Mouse (Mus musculus) forebrain, embryonic 14.5 days (tissue): ENCODE results near the gene Dnajc2. TPM values are rescaled to one million over a fixed set of nuclear protein-coding genes. Genes with fewer than 3 reads are reported as not detected.

Source experiments
- ATAC-seq: fragments of 200-750 bp; cut with Nextera tagmentation; 2 replicates; pipeline ENCODE4 v1.8.0; 2017; ENCODE audit warnings: mild to moderate bottlenecking, moderate library complexity
- DNase-seq: peaks from one replicate; pipeline ENCODE4 v3.0.0-alpha.2; 2015; ENCODE audit warnings: low spot score
- H3K27ac ChIP-seq: fragments of 300-500 bp; sonication (generic); 2 replicates; pipeline ENCODE4 v1.5.1; 2014; ENCODE audit warnings: low read depth, mild to moderate bottlenecking, control low read depth, low read length, moderate library complexity
- H3K27me3 ChIP-seq: fragments of 300-500 bp; sonication (generic); replicated peaks from 2 replicates; pipeline ENCODE4 v1.6.1; 2014; ENCODE audit warnings: low read length, control low read depth, mixed read lengths; ENCODE audit not compliant: control insufficient read depth, insufficient read depth
- H3K36me3 ChIP-seq: fragments of 300-500 bp; sonication (generic); 2 replicates; pipeline ENCODE4 v1.6.1; 2014; ENCODE audit warnings: low read length, control low read depth; ENCODE audit not compliant: control insufficient read depth, insufficient read depth
- H3K4me1 ChIP-seq: fragments of 300-500 bp; sonication (generic); 2 replicates; pipeline ENCODE4 v1.6.1; 2014; ENCODE audit warnings: antibody characterized with exemption, low read length, control low read depth; ENCODE audit not compliant: control insufficient read depth, insufficient read depth
- H3K4me2 ChIP-seq: fragments of 300-500 bp; sonication (generic); 2 replicates; pipeline ENCODE4 v1.6.1; 2014; ENCODE audit warnings: mild to moderate bottlenecking, control low read depth, low read length
- H3K4me3 ChIP-seq: fragments of 300-500 bp; sonication (generic); 2 replicates; pipeline ENCODE4 v1.5.1; 2014; ENCODE audit warnings: low read depth, low read length, control low read depth
- H3K9ac ChIP-seq: fragments of 300-500 bp; sonication (generic); 2 replicates; pipeline ENCODE4 v1.6.1; 2014; ENCODE audit warnings: mild to moderate bottlenecking, low read length, control low read depth, moderate library complexity
- H3K9me3 ChIP-seq: fragments of 300-500 bp; sonication (generic); replicated peaks from 2 replicates; pipeline ENCODE4 v1.6.1; 2016; ENCODE audit warnings: low read length, control low read depth, mixed read lengths; ENCODE audit not compliant: control insufficient read depth
- WGBS: fragments of 180-500 bp; shearing (Covaris S2); extraction: QIAGEN DNeasy Blood & Tissue Kit; methylation state at CpG from one replicate; pipeline ENCODE4 v1.1.7; 2014; 5-methylcytosine and 5-hydroxymethylcytosine counted together
- polyA plus RNA-seq: library from polyadenylated mRNA; unstranded; fragments of >200 nt; fragmentation: Nextera tagmentation; extraction: Ambion mirVana; gene quantifications from 2 replicates; pipeline ENCODE4 v1.2.1, GENCODE M21; 2014

Gene Dnajc2
- polyA plus RNA-seq, 1 experiment from 2014 or later, result 66.8 TPM

DNA sequence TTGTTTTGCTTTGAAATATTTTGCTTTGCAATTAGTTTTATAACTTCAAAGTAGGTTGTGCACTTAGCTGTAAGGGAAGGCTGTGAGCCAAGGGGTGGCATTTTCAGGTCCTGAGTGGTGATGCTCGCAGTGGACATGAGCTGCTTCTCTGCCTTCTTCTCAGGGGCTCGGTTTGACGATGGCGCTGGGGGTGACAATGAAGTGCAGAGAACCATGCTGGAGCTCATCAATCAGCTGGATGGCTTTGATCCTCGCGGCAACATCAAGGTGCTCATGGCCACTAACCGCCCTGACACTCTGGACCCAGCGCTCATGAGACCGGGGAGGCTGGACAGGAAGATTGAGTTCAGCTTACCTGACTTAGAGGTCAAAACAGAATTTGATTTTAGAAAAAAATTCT is 17.9 kb upstream of the Dnajc2 start:
- no peak overlapping the region for H3K4me3 ChIP-seq
- H3K27ac ChIP-seq, result no peak overlapping the region
- H3K36me3 ChIP-seq, result peaks cover 59% of the 10 kb centered on the region
- DNase-seq (no peak), ATAC-seq (no peak)
- no peak overlapping the region for H3K4me2 ChIP-seq
- no peak overlapping the region for H3K9ac ChIP-seq
- H3K9me3 ChIP-seq, result no peaks in the 10 kb centered on the region
- WGBS, result 93% methylated on average over 9 of the region's 9 CpGs
- no peaks in the 10 kb centered on the region for H3K27me3 ChIP-seq
- H3K4me1 ChIP-seq, result no peaks in the 10 kb centered on the region

DNA sequence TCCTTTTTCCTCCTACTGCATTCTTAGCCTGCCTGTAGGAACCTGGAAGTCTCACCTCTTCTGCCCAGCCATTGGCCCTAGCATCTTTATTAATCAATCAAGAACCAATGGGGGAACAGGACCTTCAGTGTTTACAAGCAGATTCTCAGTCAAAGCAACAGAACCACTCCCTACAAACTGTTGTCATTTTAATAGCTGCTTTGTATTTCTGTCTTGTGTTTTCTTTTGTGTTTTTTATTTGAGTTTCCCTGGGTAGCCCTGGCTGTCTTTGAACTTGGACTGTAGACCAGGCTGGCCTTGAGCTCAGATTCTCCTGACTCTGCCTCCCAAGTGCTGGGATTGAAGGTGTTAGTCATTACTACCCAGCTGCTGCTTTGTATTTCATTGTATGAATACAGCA is 7.1 kb upstream of the Dnajc2 start:
- H3K9me3 ChIP-seq, result no peaks in the 10 kb centered on the region
- H3K4me1 ChIP-seq, result peaks cover 17% of the 10 kb centered on the region
- H3K4me3 ChIP-seq, result no peak overlapping the region
- ATAC-seq (no peak), DNase-seq (no peak)
- no peak overlapping the region for H3K27ac ChIP-seq
- H3K36me3 ChIP-seq, result peaks cover 26% of the 10 kb centered on the region
- no peaks in the 10 kb centered on the region for H3K27me3 ChIP-seq
- H3K4me2 ChIP-seq, result no peak overlapping the region
- no peak overlapping the region for H3K9ac ChIP-seq

DNA sequence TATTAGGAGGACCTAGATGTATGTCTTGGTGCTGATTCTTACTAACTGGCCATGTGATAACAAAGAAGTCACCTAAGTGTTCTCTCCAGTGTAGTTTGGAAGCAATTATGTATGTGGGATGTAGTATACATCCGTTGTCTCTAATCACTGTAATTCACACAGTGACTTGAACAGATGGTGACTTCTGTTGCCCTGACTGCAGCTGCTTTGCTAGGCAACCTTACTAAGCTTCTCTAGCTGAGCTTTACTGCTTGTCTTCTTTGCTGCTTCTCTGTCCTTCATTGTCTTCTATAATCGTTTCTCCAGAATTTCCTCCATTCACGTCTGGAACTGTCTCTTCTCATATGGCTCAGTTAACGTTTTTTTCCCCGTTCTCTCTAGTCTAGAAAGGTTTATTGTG is 4.0 kb upstream of the Dnajc2 start:
- ATAC-seq (no peak), DNase-seq (peak; percentile 6)
- Histone ChIP-seq H3K9me3 (no peaks in the 10 kb centered on the region), H3K4me3 (no peak overlapping the region), H3K9ac (no peak overlapping the region), H3K36me3 (0 out of 2 replicates have a peak, but pooled peaks cover 7% of the 10 kb centered on the region), H3K4me2 (no peak overlapping the region), H3K4me1 (peaks cover 20% of the 10 kb centered on the region), H3K27ac (no peak overlapping the region), H3K27me3 (no peaks in the 10 kb centered on the region)
- WGBS, result 68% methylated on average over 5 of the region's 5 CpGs

GRCm38 (mm10) chr5:21787186-21788105 is 2.4 kb upstream of the Dnajc2 start:
- WGBS, result 39% methylated on average over 11 of the region's 11 CpGs
- ATAC-seq, result no peak

DNA sequence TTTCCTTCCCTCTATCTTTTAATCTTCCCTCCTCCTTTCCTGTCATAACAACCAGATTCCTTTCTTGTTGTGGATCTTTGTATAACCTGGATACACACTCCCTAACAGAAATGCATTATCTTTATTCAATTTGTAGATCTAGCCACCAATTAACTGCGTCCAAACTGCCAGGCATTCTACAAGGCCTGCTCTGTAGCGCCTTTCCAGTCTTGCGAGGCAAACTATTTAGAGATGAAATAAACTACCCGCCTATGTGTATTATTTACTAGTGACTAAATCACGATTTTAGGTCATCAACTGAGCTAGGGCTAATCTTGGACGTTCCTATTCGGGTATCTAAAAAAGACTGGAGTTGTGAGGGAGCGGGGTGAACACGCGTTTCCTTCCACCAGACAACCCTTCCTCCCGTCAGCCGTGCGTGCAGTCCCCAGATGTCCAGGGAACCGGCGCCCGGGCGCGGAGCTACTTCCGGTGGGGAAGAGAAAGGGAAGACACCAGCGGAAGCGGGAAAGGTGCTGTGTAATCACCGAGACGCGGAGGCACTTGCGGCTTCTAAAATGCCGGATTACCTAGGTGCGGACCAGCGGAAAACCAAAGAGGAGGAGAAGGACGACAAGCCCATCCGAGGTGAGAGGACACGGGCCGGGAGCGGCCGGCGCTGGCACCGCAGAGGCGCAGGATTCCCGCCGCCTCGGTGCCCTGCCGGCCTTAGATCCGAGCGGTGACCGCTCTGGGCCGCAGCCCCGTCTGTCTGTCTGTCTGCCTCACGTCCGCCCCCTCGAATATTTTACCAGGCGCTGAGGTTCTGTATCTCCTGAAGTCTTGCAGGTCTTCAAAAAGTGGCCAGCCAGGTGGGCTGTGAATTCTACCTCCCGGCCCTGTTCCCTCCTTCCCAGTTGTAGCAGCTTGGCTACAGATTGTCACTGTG is 1.5 kb upstream of the Dnajc2 start:
- Histone ChIP-seq H3K27ac (peak overlapping the region; percentile 65), H3K9ac (peak overlapping the region; percentile 83), H3K27me3 (no peaks in the 10 kb centered on the region), H3K36me3 (peaks cover 15% of the 10 kb centered on the region), H3K4me2 (peak overlapping the region; percentile 84), H3K4me1 (peaks cover 20% of the 10 kb centered on the region), H3K9me3 (no peaks in the 10 kb centered on the region), H3K4me3 (peak overlapping the region; percentile 82)
- WGBS, result 2% methylated on average over 51 of the region's 51 CpGs
- ATAC-seq (peak; percentile 85), DNase-seq (peak; percentile 95)

More at GRCm38 (mm10) chr5:21787186-21788105, 2.4 kb upstream of the Dnajc2 start:
- Histone ChIP-seq H3K4me2 (peak overlapping the region; percentile 84), H3K4me1 (peaks cover 20% of the 10 kb centered on the region), H3K36me3 (peaks cover 11% of the 10 kb centered on the region), H3K9ac (peak overlapping the region; percentile 83), H3K27ac (0 out of 2 replicates have a peak overlapping the region, but pooled peaks have one; percentile 10), H3K4me3 (peak overlapping the region; percentile 82), H3K27me3 (no peaks in the 10 kb centered on the region), H3K9me3 (no peaks in the 10 kb centered on the region)
- no peak for DNase-seq

GRCm38 (mm10) chr5:21785776-21786175 is 725 bp upstream of the Dnajc2 start:
- Histone ChIP-seq H3K36me3 (peaks cover 20% of the 10 kb centered on the region), H3K9me3 (no peaks in the 10 kb centered on the region), H3K4me3 (no peak overlapping the region), H3K27ac (peak overlapping the region; percentile 65; the same call in 1 of the 2 replicates), H3K27me3 (no peaks in the 10 kb centered on the region), H3K4me1 (peaks cover 20% of the 10 kb centered on the region), H3K4me2 (peak overlapping the region; percentile 84; the same call in 1 of the 2 replicates), H3K9ac (no peak overlapping the region)
- ATAC-seq (no peak), DNase-seq (no peak)
- WGBS, result 72% methylated on average over 7 of the region's 7 CpGs

GRCm38 (mm10) chr5:21784161-21785052 is 644 bp downstream of the Dnajc2 start:
- H3K9me3 ChIP-seq, result no peaks in the 10 kb centered on the region
- peak overlapping the region; percentile 65 for H3K4me2 ChIP-seq
- H3K9ac ChIP-seq, result peak overlapping the region; percentile 81
- ATAC-seq (peak; percentile 76), DNase-seq (peak; percentile 21)
- WGBS, result under 1% methylated on average over 51 of the region's 51 CpGs
- no peaks in the 10 kb centered on the region for H3K27me3 ChIP-seq
- peak overlapping the region; percentile 90 for H3K4me3 ChIP-seq
- H3K36me3 ChIP-seq, result peaks cover 34% of the 10 kb centered on the region
- H3K4me1 ChIP-seq, result peaks cover 20% of the 10 kb centered on the region
- peak overlapping the region; percentile 52; the same call in 1 of the 2 replicates for H3K27ac ChIP-seq

- Histone ChIP-seq H3K36me3 (peaks cover 63% of the 10 kb centered on the region), H3K9ac (no peak overlapping the region), H3K27me3 (no peaks in the 10 kb centered on the region), H3K4me3 (no peak overlapping the region), H3K27ac (no peak overlapping the region), H3K4me1 (no peaks in the 10 kb centered on the region), H3K9me3 (no peaks in the 10 kb centered on the region), H3K4me2 (no peak overlapping the region)
- ATAC-seq, result no peak
- no peak for DNase-seq
- 94% methylated on average over 6 of the region's 6 CpGs for WGBS
Measured at GRCm38 (mm10) chr5:21776491-21776890, 8.6 kb downstream of the Dnajc2 start.
